Mouse (Mus musculus) lung, postnatal 0 days (tissue): ENCODE data around the gene Rnf215. TPM values are rescaled to one million over a fixed set of nuclear protein-coding genes. Genes with fewer than 3 reads are reported as not detected.
"Not testable (repeated sequence)": the region's sequence is repeated elsewhere in the genome, so short reads cannot be mapped to it uniquely, and the experiment has no call there.

Experiments used
- ATAC-seq: fragments of 200-750 bp; cut with Nextera tagmentation; 2 replicates; pipeline ENCODE4 v1.8.0; 2017; ENCODE audit warnings: moderate library complexity
- DNase-seq: peaks from one replicate; pipeline ENCODE4 v3.0.0-alpha.2; 2016; ENCODE audit warnings: low spot score
- H3K27ac ChIP-seq: fragments of 300-500 bp; sonication (generic); 2 replicates; pipeline ENCODE4 v1.5.1; 2014; ENCODE audit warnings: antibody characterized with exemption, mild to moderate bottlenecking, low read length, mixed read lengths
- H3K27me3 ChIP-seq: fragments of 300-500 bp; sonication (generic); replicated peaks from 2 replicates; pipeline ENCODE4 v1.6.1; 2014; ENCODE audit warnings: low read length, mixed read lengths; ENCODE audit not compliant: insufficient read depth
- H3K36me3 ChIP-seq: fragments of 300-500 bp; sonication (generic); 2 replicates; pipeline ENCODE4 v1.6.1; 2014; ENCODE audit warnings: low read length, mixed read lengths; ENCODE audit not compliant: insufficient read depth
- H3K4me1 ChIP-seq: fragments of 300-500 bp; sonication (generic); 2 replicates; pipeline ENCODE4 v1.6.1; 2014; ENCODE audit warnings: antibody characterized with exemption, low read depth, low read length, mixed read lengths; ENCODE audit not compliant: insufficient read depth
- H3K4me2 ChIP-seq: fragments of 300-500 bp; sonication (generic); replicated peaks from 2 replicates; pipeline ENCODE4 v1.6.1; 2014; ENCODE audit warnings: low read depth, mild to moderate bottlenecking, low read length, moderate library complexity, mixed read lengths
- H3K4me3 ChIP-seq: fragments of 300-500 bp; sonication (generic); 2 replicates; pipeline ENCODE4 v1.5.1; 2014; ENCODE audit warnings: low read depth, low read length
- H3K9ac ChIP-seq: fragments of 300-500 bp; sonication (generic); replicated peaks from 2 replicates; pipeline ENCODE4 v1.6.1; 2014; ENCODE audit warnings: low read depth, mild to moderate bottlenecking
- H3K9me3 ChIP-seq: fragments of 300-500 bp; sonication (generic); 2 replicates; pipeline ENCODE4 v1.6.1; 2016; ENCODE audit warnings: low read length, mixed read lengths
- CTCF ChIP-seq: IDR thresholded peaks from 2 replicates; pipeline ENCODE4 v1.5.1; 2016; ENCODE audit warnings: antibody characterized with exemption, mild to moderate bottlenecking
- EP300 ChIP-seq: IDR thresholded peaks from 2 replicates; pipeline ENCODE4 v1.6.1; 2016; ENCODE audit warnings: antibody characterized with exemption, mild to moderate bottlenecking, control low read depth
- WGBS: fragments of 180-500 bp; shearing (Covaris S2); extraction: QIAGEN DNeasy Blood & Tissue Kit; methylation state at CpG from one replicate; pipeline ENCODE4 v1.1.7; 2014; 5-methylcytosine and 5-hydroxymethylcytosine counted together
- polyA plus RNA-seq: library from polyadenylated mRNA; unstranded; fragments of >200 nt; fragmentation: Nextera tagmentation; extraction: Ambion mirVana; gene quantifications from 2 replicates; pipeline ENCODE4 v1.2.1, GENCODE M21; 2015

The Rnf215 gene
- polyA plus RNA-seq, 1 experiment from 2014 or later = 59.0 TPM

DNA sequence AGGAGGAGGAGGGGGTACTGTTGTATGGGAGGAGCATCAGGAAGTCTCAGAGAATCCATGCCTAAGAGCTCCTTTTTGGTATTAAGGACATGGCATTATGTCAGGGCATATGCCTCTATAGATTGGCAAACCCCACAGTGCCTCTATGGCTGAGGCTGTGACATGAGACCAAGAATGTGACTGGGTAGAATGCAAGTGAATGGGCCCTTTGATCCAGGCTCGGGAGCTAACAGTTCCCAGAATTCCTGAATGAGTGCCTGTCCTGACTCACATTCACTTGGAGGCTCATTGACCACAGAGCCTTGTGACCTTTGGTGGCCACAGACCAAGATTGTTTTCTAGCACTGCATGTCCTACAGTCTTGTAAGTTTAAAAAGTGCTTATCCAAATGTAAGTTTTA, 47.1 kb downstream of the Rnf215 start:
- TF ChIP-seq CTCF (no peak), EP300 (no peak)
- no peak overlapping the region for H3K4me3 ChIP-seq
- ATAC-seq = no peak
- peaks cover 36% of the 10 kb centered on the region for H3K36me3 ChIP-seq
- H3K27ac ChIP-seq = no peak overlapping the region
- H3K4me1 ChIP-seq = no peaks in the 10 kb centered on the region
- H3K9ac ChIP-seq = no peak overlapping the region
- no peak for DNase-seq
- 19% methylated on average over 1 of the region's 1 CpGs for WGBS
- no peak overlapping the region for H3K4me2 ChIP-seq
- no peaks in the 10 kb centered on the region for H3K27me3 ChIP-seq
- no peaks in the 10 kb centered on the region for H3K9me3 ChIP-seq

- TF ChIP-seq CTCF = no peak
- TF ChIP-seq EP300 = no peak
- Histone ChIP-seq H3K9me3 (no peaks in the 10 kb centered on the region), H3K4me2 (no peak overlapping the region), H3K4me1 (peaks cover 14% of the 10 kb centered on the region; the same call in 1 of the 2 replicates), H3K9ac (no peak overlapping the region), H3K27ac (peak overlapping the region; percentile 43; the same call in 1 of the 2 replicates), H3K4me3 (no peak overlapping the region), H3K27me3 (no peaks in the 10 kb centered on the region), H3K36me3 (peaks cover 22% of the 10 kb centered on the region)
- DNase-seq (no peak), ATAC-seq (no peak)
Measured at GRCm38 (mm10) chr11:4183511-4183910, 48.5 kb downstream of the Rnf215 start.

GRCm38 (mm10) chr11:4184251-4184952, 49.4 kb downstream of the Rnf215 start:
- Histone ChIP-seq H3K4me1 (peaks cover 14% of the 10 kb centered on the region; the same call in 1 of the 2 replicates), H3K4me3 (no peak overlapping the region), H3K27ac (no peak overlapping the region), H3K9me3 (no peaks in the 10 kb centered on the region), H3K27me3 (no peaks in the 10 kb centered on the region), H3K9ac (no peak overlapping the region), H3K36me3 (peaks cover 14% of the 10 kb centered on the region), H3K4me2 (no peak overlapping the region)
- 61% methylated on average over 4 of the region's 4 CpGs for WGBS
- DNase-seq = no peak
- no peak for ATAC-seq
- TF ChIP-seq CTCF (peak; percentile 26), EP300 (no peak)

GRCm38 (mm10) chr11:4185480-4185879, 50.5 kb downstream of the Rnf215 start:
- not testable (repeated sequence) for H3K9ac ChIP-seq, DNase-seq, H3K4me3 ChIP-seq, H3K27me3 ChIP-seq, H3K9me3 ChIP-seq, H3K4me2 ChIP-seq, H3K27ac ChIP-seq, H3K36me3 ChIP-seq, ATAC-seq
- WGBS = 89% methylated on average over 6 of the region's 6 CpGs
- H3K4me1 ChIP-seq = peaks cover 16% of the 10 kb centered on the region; the same call in 1 of the 2 replicates

DNA sequence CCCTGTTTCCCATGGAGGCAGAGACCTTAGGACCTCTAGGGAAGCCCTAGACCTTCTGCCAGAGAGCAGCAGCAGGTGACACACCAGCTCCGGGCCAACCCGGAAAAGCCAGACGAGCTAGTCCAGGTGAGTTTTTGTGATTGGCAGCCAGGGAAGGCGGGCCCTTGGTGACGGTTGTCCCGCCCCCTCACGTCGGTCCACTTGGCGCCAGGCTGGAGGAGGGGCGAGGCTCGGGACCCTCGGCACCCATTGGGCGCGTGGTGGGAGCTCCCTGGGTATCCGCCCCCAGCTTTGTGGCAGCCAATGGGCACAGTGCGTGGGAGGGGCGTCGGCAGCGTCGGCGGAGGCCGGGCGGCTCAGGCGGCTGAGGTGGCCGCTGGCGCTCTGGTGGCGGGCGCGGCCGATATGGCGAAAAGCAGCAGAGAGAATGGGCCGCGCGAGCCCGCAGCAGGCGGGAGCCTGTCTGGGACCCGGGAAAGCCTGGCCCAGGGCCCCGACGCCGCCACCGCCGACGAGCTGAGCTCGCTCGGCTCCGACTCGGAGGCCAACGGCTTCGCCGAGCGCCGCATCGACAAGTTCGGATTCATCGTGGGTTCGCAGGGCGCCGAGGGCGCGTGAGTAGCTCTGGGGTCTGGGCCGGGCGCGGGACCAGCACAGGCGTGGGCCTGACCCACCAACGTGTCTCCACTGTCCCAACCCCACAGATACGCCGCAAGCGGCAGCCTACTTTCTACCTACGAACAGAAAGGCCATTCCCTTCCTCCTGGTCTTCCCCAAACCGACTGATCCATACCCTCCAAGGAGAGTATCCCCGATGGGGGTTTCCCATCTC, 51.7 kb downstream of the Rnf215 start, which contains the start of gene Tbc1d10a:
Gene Tbc1d10a (plus strand): TSS at position 304 of the 832 bp plus-strand sequence.
- no peaks in the 10 kb centered on the region for H3K9me3 ChIP-seq
- DNase-seq (peak; percentile 99), ATAC-seq (peak; percentile 100)
- TF ChIP-seq EP300 = no peak
- no peak; the same call in 1 of the 2 replicates for TF ChIP-seq CTCF
- peak within 1 kb of the TSS; percentile 84 for H3K4me3 ChIP-seq
- H3K27ac ChIP-seq = peak within 1 kb of the TSS; percentile 84
- peak within 1 kb of the TSS; percentile 91 for H3K9ac ChIP-seq
- no peaks in the 10 kb centered on the region for H3K27me3 ChIP-seq
- peaks cover 21% of the 10 kb centered on the region; the same call in 1 of the 2 replicates for H3K4me1 ChIP-seq
- no peaks in the 10 kb centered on the region for H3K36me3 ChIP-seq
- peak within 1 kb of the TSS; percentile 94 for H3K4me2 ChIP-seq
- 3% methylated on average over 64 of the region's 71 CpGs for WGBS

DNA sequence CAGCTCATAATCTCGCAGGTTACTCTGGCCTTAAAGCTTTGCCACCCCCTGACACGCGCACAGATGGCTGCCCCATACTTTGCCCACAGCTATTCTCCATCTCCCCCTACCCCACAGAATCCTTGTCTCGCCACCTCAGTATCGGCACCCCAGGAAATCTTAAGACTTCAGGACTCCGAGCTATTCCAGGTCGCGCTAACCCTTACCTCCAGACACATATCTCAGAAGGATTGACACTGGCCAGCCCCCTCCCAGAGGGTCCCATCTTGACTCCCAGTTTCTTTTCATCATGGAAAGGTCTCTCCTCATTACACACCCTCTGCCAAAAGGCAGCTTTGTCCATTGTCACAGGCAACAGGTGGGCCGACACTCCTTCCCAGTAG, 52.3 kb downstream of the Rnf215 start:
- Histone ChIP-seq H3K27me3 (no peaks in the 10 kb centered on the region), H3K9ac (peak overlapping the region; percentile 91), H3K4me1 (peaks cover 21% of the 10 kb centered on the region; the same call in 1 of the 2 replicates), H3K36me3 (no peaks in the 10 kb centered on the region), H3K4me2 (peak overlapping the region; percentile 94), H3K27ac (peak overlapping the region; percentile 84; the same call in 1 of the 2 replicates), H3K9me3 (no peaks in the 10 kb centered on the region), H3K4me3 (peak overlapping the region; percentile 84)
- TF ChIP-seq EP300 (no peak), CTCF (no peak)
- no peak for ATAC-seq
- WGBS = 11% methylated on average over 9 of the region's 9 CpGs
- no peak for DNase-seq
